Mouse (Mus musculus) embryonic facial prominence, embryonic 13.5 days (tissue): ENCODE data around the gene BC049715. TPM values are rescaled to one million over a fixed set of nuclear protein-coding genes. Genes with fewer than 3 reads are reported as not detected.

Source experiments
- ATAC-seq: fragments of 200-750 bp; cut with Nextera tagmentation; 2 replicates; pipeline ENCODE4 v1.8.0; 2017; ENCODE audit warnings: low read depth; ENCODE audit not compliant: insufficient number of reproducible peaks, insufficient read depth, low FRiP score, low TSS enrichment
- H3K27ac ChIP-seq: fragments of 300-500 bp; sonication (generic); 2 replicates; pipeline ENCODE4 v1.5.1; 2015; ENCODE audit warnings: moderate library complexity, mild to moderate bottlenecking, inconsistent platforms
- H3K27me3 ChIP-seq: fragments of 300-500 bp; sonication (generic); 2 replicates; pipeline ENCODE4 v1.6.1; 2015; ENCODE audit warnings: mild to moderate bottlenecking, inconsistent platforms
- H3K36me3 ChIP-seq: fragments of 300-500 bp; sonication (generic); 2 replicates; pipeline ENCODE4 v1.6.1; 2015; ENCODE audit warnings: mild to moderate bottlenecking, inconsistent platforms
- H3K4me1 ChIP-seq: fragments of 300-500 bp; sonication (generic); 2 replicates; pipeline ENCODE4 v1.6.1; 2015; ENCODE audit warnings: inconsistent platforms
- H3K4me2 ChIP-seq: fragments of 300-500 bp; sonication (generic); 2 replicates; pipeline ENCODE4 v1.6.1; 2015; ENCODE audit warnings: moderate library complexity, mild to moderate bottlenecking, inconsistent platforms
- H3K4me3 ChIP-seq: fragments of 300-500 bp; sonication (generic); 2 replicates; pipeline ENCODE4 v1.5.1; 2015; ENCODE audit warnings: mild to moderate bottlenecking, inconsistent platforms
- H3K9ac ChIP-seq: fragments of 300-500 bp; sonication (generic); 2 replicates; pipeline ENCODE4 v1.6.1; 2015; ENCODE audit warnings: mild to moderate bottlenecking, inconsistent platforms
- H3K9me3 ChIP-seq: fragments of 300-500 bp; sonication (generic); 2 replicates; pipeline ENCODE4 v1.6.1; 2016; ENCODE audit warnings: inconsistent platforms
- WGBS: fragments of 180-500 bp; shearing (Covaris S2); methylation state at CpG from one replicate; pipeline ENCODE4 v1.1.7; 2015; ENCODE audit warnings: mixed read lengths; 5-methylcytosine and 5-hydroxymethylcytosine counted together
- polyA plus RNA-seq: library from polyadenylated mRNA; unstranded; fragments of >200 nt; fragmentation: Nextera tagmentation; extraction: Ambion mirVana; gene quantifications from 2 replicates; pipeline ENCODE4 v1.2.1, GENCODE M21; 2015

Gene BC049715
- polyA plus RNA-seq, 1 experiment from 2014 or later: 4.3 TPM

DNA sequence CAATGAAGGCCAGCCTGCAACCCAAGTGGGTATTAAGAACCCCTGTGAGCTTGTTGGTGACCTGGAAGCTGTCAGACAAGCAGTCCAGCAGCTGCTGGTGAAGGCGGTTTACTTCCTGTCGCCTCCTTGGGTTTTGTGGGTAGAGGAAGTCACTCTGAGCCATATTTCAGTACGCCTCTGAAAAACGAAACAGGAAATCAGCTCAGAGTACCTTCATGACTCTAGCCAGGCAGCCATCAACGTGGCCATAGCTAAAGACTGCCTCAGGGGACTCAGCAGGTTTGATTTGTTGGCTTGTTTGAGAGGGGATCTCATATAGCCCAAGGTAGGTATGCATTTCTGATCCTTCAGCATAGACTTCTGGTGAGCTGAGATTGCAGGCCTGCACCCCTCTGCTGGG is 4.3 kb downstream of the BC049715 start:
- Histone ChIP-seq H3K27ac (no peak overlapping the region), H3K9me3 (no peaks in the 10 kb centered on the region)
- WGBS: 65% methylated on average over 5 of the region's 5 CpGs

DNA sequence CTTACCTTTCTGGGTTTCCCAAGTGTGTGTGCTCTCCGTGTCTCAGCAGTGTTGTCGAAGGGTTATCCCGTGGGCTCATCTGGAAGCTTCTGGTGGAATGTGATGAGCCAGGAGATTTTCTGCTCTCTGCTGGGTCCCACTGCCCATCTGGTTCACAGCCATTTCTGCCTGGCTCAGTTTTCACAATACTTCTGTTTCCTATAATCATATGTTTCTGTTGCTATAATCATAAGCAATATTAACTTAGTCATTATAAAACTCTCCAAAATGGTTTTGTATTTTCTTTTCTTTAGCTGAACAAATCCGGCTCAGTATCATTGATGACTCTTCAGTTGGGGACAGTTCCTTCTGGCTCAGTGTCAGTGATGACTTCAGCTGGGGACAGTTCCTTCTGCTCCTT is 7.9 kb downstream of the BC049715 start, which contains the start of gene Smco3:
Gene Smco3 (minus strand): TSS at position 101 of the 400 bp plus-strand sequence.
- no peak within 1 kb of the TSS for H3K27ac ChIP-seq
- WGBS: 20% methylated on average over 4 of the region's 4 CpGs
- no peaks in the 10 kb centered on the region for H3K9me3 ChIP-seq
- H3K4me1 ChIP-seq: peaks cover 6% of the 10 kb centered on the region; the same call in 1 of the 2 replicates
- H3K36me3 ChIP-seq: no peaks in the 10 kb centered on the region
- no peaks in the 10 kb centered on the region for H3K27me3 ChIP-seq
- ATAC-seq: no peak
- peak within 1 kb of the TSS; percentile 39 for H3K4me2 ChIP-seq
- peak within 1 kb of the TSS; percentile 18 for H3K4me3 ChIP-seq
- 0 out of 2 replicates have a peak within 1 kb of the TSS, but pooled peaks have one; percentile 47 for H3K9ac ChIP-seq

More for the DNA sequence above, 4.3 kb downstream of the BC049715 start:
- Histone ChIP-seq H3K9ac (no peak overlapping the region), H3K4me1 (peaks cover 12% of the 10 kb centered on the region), H3K27me3 (no peaks in the 10 kb centered on the region), H3K4me3 (no peak overlapping the region), H3K4me2 (no peak overlapping the region), H3K36me3 (no peaks in the 10 kb centered on the region)
- no peak for ATAC-seq

DNA sequence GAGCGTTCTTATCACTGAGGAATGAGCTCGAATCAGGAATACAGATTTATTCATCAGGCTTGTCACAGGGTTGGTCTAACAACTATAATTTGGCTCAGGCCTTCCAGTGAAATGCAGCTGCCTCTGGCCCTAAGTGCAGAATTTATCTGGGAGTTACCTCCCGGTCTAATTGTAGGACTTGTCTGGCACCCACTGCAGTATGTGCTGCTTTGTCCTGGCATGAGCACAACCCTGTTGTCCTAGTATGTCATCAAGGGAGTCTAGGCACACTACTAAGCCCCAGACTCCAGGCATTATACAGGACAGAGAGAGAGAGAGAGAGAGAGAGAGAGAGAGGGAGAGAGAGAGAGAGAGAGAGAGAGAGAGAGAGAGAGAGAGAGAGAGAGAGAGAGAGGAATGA is 9.9 kb downstream of the BC049715 start:
- H3K9ac ChIP-seq: no peak overlapping the region
- H3K27me3 ChIP-seq: no peaks in the 10 kb centered on the region
- H3K4me2 ChIP-seq: no peak overlapping the region
- H3K4me1 ChIP-seq: peaks cover 6% of the 10 kb centered on the region; the same call in 1 of the 2 replicates
- no peak for ATAC-seq
- no peaks in the 10 kb centered on the region for H3K36me3 ChIP-seq
- no peak overlapping the region for H3K4me3 ChIP-seq
- H3K27ac ChIP-seq: no peak overlapping the region
- 75% methylated on average over 3 of the region's 3 CpGs for WGBS
- no peaks in the 10 kb centered on the region for H3K9me3 ChIP-seq

DNA sequence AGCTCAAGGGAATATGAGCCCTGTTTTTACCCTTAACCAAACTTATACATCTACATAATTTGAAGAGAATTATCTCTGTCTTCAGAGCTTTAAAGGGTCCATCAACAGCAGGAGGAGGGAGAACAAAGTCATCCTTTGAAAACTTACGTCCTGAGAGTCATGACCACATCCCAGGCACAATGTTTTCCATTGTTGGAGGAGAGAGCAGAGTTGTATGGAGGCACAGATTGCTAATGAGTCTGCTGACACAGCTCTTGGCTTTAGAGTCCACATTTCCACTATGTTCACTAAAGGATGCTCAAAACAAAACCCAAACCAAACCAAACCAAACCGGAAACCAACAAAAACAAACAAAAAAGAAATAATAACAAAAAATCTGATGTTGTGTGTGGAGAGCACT is 17.5 kb downstream of the BC049715 start:
- H3K27ac ChIP-seq: no peak overlapping the region
- H3K4me1 ChIP-seq: no peaks in the 10 kb centered on the region
- H3K9ac ChIP-seq: no peak overlapping the region
- WGBS: 40% methylated on average over 2 of the region's 2 CpGs
- H3K4me2 ChIP-seq: no peak overlapping the region
- H3K4me3 ChIP-seq: no peak overlapping the region
- no peaks in the 10 kb centered on the region for H3K9me3 ChIP-seq
- no peak for ATAC-seq
- H3K27me3 ChIP-seq: no peaks in the 10 kb centered on the region
- H3K36me3 ChIP-seq: no peaks in the 10 kb centered on the region

DNA sequence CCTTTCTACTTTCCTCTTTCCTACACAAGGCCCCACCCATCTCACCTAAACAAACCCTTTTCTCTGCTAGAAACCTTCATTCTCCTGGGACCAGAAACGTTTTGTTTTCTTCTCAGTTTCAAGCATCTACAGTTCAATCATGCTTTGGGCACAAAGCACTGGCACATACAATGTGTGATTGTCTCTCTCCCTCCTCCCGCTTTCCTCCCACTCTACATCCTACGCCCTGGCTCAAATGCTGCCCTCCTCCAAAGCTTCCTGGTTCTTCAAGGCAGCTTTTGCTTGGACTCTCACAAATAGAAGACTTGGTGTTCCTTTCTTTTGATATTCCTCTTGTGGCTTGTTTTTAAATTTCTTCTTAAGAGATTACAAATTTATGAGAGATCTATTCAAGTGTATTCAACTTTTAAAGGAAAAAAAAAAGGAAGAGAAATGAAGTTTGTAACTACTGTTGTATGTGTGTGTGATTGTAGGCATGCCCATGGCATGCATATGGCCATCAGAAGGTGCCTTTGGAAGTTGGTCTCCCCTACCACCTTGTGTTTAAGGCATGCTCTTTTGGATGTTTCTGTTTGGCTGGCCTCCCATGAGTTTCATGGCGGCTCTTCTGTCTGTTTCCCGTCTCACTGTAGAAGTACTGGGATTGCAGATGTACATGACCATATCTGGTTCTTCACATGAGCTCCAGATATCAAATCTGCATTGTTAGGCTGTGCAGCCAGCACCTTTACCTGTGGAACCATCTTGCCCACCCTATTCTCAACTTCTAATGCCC is 18.5 kb downstream of the BC049715 start:
- Histone ChIP-seq H3K4me3 (no peak overlapping the region), H3K9me3 (no peaks in the 10 kb centered on the region), H3K27me3 (no peaks in the 10 kb centered on the region), H3K9ac (no peak overlapping the region), H3K36me3 (no peaks in the 10 kb centered on the region), H3K27ac (no peak overlapping the region), H3K4me2 (no peak overlapping the region), H3K4me1 (no peaks in the 10 kb centered on the region)
- ATAC-seq: no peak
- WGBS: 57% methylated on average over 5 of the region's 5 CpGs

DNA sequence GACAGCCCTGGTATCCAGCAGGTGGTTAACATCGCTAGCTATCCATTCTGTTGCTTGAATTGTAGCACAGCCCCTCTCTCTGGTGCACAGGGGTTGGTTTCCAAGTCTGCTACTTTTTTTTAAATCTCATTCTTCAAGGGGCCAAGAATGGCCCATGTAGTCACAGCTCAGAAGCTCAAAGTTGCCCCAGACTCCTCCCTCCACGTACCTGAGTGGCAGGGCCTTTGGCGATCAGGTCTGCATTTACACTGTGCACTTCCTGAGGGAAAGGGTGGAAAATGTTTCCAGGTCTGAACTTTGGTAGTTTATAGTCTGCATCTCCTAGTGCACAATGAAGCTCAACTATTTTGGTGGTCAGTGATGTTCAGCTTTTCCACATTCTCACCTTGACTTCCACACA is 19.8 kb downstream of the BC049715 start:
- H3K9me3 ChIP-seq: no peaks in the 10 kb centered on the region
- no peak for ATAC-seq
- H3K27me3 ChIP-seq: no peaks in the 10 kb centered on the region
- H3K4me2 ChIP-seq: no peak overlapping the region
- no peak overlapping the region for H3K9ac ChIP-seq
- no peak overlapping the region for H3K27ac ChIP-seq
- 0 out of 2 replicates have a peak, but pooled peaks cover 2% of the 10 kb centered on the region for H3K4me1 ChIP-seq
- H3K36me3 ChIP-seq: no peaks in the 10 kb centered on the region
- H3K4me3 ChIP-seq: no peak overlapping the region
- WGBS: 92% methylated on average over 3 of the region's 3 CpGs

DNA sequence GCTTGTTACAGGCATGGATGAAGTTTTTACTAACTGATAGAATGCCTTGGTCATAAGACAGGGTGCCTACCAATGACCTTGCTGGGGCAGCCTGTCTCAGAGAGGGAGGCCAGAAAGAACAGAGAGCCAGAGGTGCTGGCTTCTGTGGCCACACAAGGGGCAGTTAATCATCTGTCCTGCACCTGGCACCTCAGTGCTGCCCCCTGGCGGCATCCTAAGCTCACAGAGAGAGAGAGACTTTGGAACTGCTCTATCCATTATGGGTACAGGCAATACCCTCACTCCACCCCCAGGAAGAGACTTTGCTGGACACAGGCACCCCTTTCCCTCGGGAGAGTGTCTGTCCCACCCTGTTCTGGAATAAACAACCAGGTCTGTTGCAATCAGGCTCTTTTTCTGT is 20.4 kb downstream of the BC049715 start:
- no peaks in the 10 kb centered on the region for H3K9me3 ChIP-seq
- H3K4me2 ChIP-seq: no peak overlapping the region
- 44% methylated on average over 2 of the region's 2 CpGs for WGBS
- H3K4me1 ChIP-seq: peaks cover 7% of the 10 kb centered on the region
- no peak overlapping the region for H3K27ac ChIP-seq
- no peak overlapping the region for H3K4me3 ChIP-seq
- H3K9ac ChIP-seq: no peak overlapping the region
- no peaks in the 10 kb centered on the region for H3K36me3 ChIP-seq
- no peaks in the 10 kb centered on the region for H3K27me3 ChIP-seq
- no peak for ATAC-seq

DNA sequence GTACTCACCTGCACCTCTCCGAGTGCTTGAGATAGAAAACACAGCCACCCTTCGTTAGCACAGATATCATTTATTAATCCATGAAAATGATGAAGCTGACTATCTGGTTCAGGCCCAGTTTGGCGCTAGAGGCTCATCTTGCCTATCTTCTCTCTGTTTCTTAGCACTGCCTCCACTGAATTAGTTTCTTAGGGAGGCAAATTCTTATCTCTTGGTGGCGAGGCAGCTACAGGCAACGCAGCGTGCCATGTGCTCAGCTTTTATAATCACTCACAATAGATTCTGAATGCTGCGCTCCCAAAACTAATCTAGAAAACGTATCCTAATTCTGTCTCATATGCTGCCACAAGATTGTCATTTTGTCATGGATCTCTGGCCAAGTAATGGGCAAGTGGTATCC is 21.0 kb downstream of the BC049715 start:
- H3K27me3 ChIP-seq: no peaks in the 10 kb centered on the region
- no peaks in the 10 kb centered on the region for H3K36me3 ChIP-seq
- H3K9ac ChIP-seq: no peak overlapping the region
- peaks cover 9% of the 10 kb centered on the region for H3K4me1 ChIP-seq
- no peak overlapping the region for H3K4me2 ChIP-seq
- no peaks in the 10 kb centered on the region for H3K9me3 ChIP-seq
- WGBS: 90% methylated on average over 8 of the region's 8 CpGs
- no peak overlapping the region for H3K27ac ChIP-seq
- H3K4me3 ChIP-seq: no peak overlapping the region
- no peak for ATAC-seq

DNA sequence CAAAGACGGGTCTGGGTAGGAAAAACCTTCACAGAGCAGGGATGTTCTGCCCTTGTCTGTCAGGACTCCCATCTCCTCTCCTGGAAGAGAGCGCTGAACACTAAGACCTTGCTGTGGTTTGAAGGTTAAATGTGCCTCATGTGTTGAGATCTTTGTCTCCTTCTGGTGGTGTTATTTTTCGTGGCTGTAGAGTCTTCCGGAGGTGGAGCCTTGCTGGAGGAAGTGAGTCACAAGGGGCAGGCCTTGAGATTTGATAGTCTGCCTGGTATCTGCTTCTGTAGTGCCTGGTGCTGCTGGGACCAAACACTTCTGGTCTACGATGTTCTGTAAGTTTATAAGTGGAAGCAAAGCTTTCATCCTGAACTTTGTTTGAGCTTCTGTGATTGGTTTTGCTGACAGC is 21.5 kb downstream of the BC049715 start:
- Histone ChIP-seq H3K4me3 (no peak overlapping the region), H3K9me3 (no peaks in the 10 kb centered on the region), H3K27ac (no peak overlapping the region), H3K4me2 (no peak overlapping the region), H3K9ac (no peak overlapping the region), H3K4me1 (peaks cover 9% of the 10 kb centered on the region), H3K27me3 (no peaks in the 10 kb centered on the region), H3K36me3 (no peaks in the 10 kb centered on the region)
- no peak for ATAC-seq
- 86% methylated on average over 5 of the region's 5 CpGs for WGBS

DNA sequence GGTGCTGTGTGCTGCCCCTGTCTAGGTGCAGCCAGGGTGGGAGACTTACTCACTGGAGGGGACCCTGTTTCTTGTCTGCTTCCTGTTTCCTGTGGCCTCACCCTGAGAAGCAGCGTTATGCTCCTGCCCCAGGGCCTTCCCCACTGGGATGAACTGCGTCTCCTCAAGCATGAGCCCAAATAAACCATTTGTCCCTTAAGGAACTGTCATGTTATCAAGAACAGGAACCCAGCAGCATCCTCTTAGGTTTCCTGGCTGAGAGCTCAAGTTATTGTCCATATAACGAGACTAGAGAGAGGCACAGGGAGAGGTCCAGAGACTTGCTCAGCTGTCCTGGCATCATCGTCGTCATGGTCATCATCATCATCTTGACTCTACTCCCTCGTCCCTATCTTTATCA is 22.8 kb downstream of the BC049715 start:
- no peaks in the 10 kb centered on the region for H3K27me3 ChIP-seq
- no peak overlapping the region for H3K27ac ChIP-seq
- no peaks in the 10 kb centered on the region for H3K36me3 ChIP-seq
- H3K9me3 ChIP-seq: no peaks in the 10 kb centered on the region
- ATAC-seq: no peak
- no peak overlapping the region for H3K4me3 ChIP-seq
- peaks cover 9% of the 10 kb centered on the region for H3K4me1 ChIP-seq
- no peak overlapping the region for H3K9ac ChIP-seq
- no peak overlapping the region for H3K4me2 ChIP-seq
- WGBS: 63% methylated on average over 6 of the region's 6 CpGs

DNA sequence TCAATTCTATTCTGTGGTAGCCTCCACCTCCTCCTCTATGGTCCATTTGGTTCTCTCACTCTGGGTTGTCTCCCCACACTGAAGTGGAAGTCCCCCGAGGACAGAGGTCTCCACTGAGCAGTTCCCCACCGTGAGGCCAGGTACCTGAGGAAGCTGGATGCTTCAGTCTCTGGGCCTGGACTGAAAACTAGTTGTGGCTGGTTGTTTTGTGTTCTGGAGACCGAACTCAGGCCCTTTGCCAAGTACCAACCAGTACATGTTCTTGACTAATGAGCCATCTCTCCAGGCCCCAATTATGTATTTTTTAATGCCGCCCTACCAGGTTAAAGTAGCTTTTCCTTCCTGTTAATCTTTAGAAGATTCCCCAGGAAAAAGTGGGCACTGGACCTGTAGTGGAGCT is 24.9 kb downstream of the BC049715 start:
- ATAC-seq: no peak
- H3K9ac ChIP-seq: no peak overlapping the region
- H3K9me3 ChIP-seq: no peaks in the 10 kb centered on the region
- H3K4me3 ChIP-seq: no peak overlapping the region
- WGBS: 72% methylated on average over 4 of the region's 4 CpGs
- H3K4me1 ChIP-seq: peaks cover 24% of the 10 kb centered on the region
- H3K36me3 ChIP-seq: no peaks in the 10 kb centered on the region
- H3K27ac ChIP-seq: peak overlapping the region; percentile 69; the same call in 1 of the 2 replicates
- H3K27me3 ChIP-seq: no peaks in the 10 kb centered on the region
- H3K4me2 ChIP-seq: no peak overlapping the region

DNA sequence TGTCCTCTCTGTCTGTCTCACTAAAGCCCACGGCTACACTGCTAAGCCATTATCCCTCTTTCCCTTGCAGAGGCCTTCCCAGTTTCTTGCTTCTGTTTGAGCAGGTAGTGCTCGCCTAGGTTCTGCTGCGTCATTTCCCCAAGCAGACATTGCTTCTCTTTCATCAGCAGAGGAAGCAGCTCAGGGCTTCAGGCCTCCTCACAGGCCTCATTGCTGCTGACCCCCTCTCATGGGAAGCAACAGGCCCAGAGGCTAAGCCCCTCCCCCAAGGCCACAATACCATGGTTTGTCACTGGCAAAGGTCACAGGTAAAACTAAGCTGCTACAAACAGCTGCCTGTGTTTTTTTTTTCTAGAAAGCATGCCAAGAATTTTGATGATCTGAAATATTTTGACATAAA is 25.3 kb downstream of the BC049715 start:
- Histone ChIP-seq H3K4me1 (peaks cover 28% of the 10 kb centered on the region), H3K27me3 (no peaks in the 10 kb centered on the region), H3K4me2 (no peak overlapping the region), H3K9ac (no peak overlapping the region), H3K9me3 (no peaks in the 10 kb centered on the region), H3K36me3 (no peaks in the 10 kb centered on the region), H3K4me3 (no peak overlapping the region), H3K27ac (peak overlapping the region; percentile 69; the same call in 1 of the 2 replicates)
- WGBS: 32% methylated on average over 3 of the region's 3 CpGs
- no peak for ATAC-seq
